Mouse (Mus musculus): ENCODE measurements around the gene Ifnar1.
"Not testable (repeated sequence)": the region's sequence is repeated elsewhere in the genome, so short reads cannot be mapped to it uniquely, and the experiment has no call there.

Gene Ifnar1

GRCm38 (mm10) chr16:91484808-91485700, at the start of gene Ifnar1:
TSS of gene Ifnar1 (plus strand) at chr16:91485238.
- DNase-seq (ENCODE audit: low spot score in 2 of 2): peak; percentile 95 to 96

- no peak for DNase-seq (ENCODE audit: low spot score in 2 of 2)
These were observed 47.0 kb upstream of the Ifnar1 start for GRCm38 (mm10) chr16:91438081-91438480.

GRCm38 (mm10) chr16:91438599-91438998, 46.4 kb upstream of the Ifnar1 start:
- DNase-seq (ENCODE audit: low spot score in 2 of 2): not testable (repeated sequence)

- DNase-seq (ENCODE audit: low spot score in 2 of 2): no peak
These were observed 43.7 kb upstream of the Ifnar1 start for GRCm38 (mm10) chr16:91441366-91441765.

GRCm38 (mm10) chr16:91441811-91442240, 43.2 kb upstream of the Ifnar1 start:
- no peak for DNase-seq (ENCODE audit: low spot score in 2 of 2)

- no peak for DNase-seq (ENCODE audit: low spot score in 2 of 2)
These were observed 42.6 kb upstream of the Ifnar1 start for GRCm38 (mm10) chr16:91442446-91442845.

- no peak for DNase-seq (ENCODE audit: low spot score in 2 of 2)
These were observed 41.8 kb upstream of the Ifnar1 start for GRCm38 (mm10) chr16:91443211-91443611.

- DNase-seq (ENCODE audit: low spot score in 2 of 2): no peak
These were observed 40.2 kb upstream of the Ifnar1 start for GRCm38 (mm10) chr16:91444847-91445246.

GRCm38 (mm10) chr16:91445566-91445965, 39.5 kb upstream of the Ifnar1 start:
- no peak for DNase-seq (ENCODE audit: low spot score in 2 of 2)

- no peak for DNase-seq (ENCODE audit: low spot score in 2 of 2)
These were observed 38.1 kb upstream of the Ifnar1 start for GRCm38 (mm10) chr16:91446778-91447511.

- DNase-seq (ENCODE audit: low spot score in 2 of 2): no peak
These were observed 37.5 kb upstream of the Ifnar1 start for GRCm38 (mm10) chr16:91447512-91447900.

- no peak for DNase-seq (ENCODE audit: low spot score in 2 of 2)
These were observed 37.0 kb upstream of the Ifnar1 start for GRCm38 (mm10) chr16:91448088-91448487.

- no peak for DNase-seq (ENCODE audit: low spot score in 2 of 2)
These were observed 36.1 kb upstream of the Ifnar1 start for GRCm38 (mm10) chr16:91448895-91449294.

GRCm38 (mm10) chr16:91450137-91451064, 34.6 kb upstream of the Ifnar1 start:
- no peak for DNase-seq (ENCODE audit: low spot score in 2 of 2)

- no peak for DNase-seq (ENCODE audit: low spot score in 2 of 2)
These were observed 33.1 kb upstream of the Ifnar1 start for GRCm38 (mm10) chr16:91451949-91452348.

GRCm38 (mm10) chr16:91452363-91452896, 32.6 kb upstream of the Ifnar1 start:
- DNase-seq (ENCODE audit: low spot score in 2 of 2): no peak

- no peak for DNase-seq (ENCODE audit: low spot score in 2 of 2)
These were observed 29.2 kb upstream of the Ifnar1 start for GRCm38 (mm10) chr16:91455868-91456267.

GRCm38 (mm10) chr16:91458301-91458746, 26.7 kb upstream of the Ifnar1 start:
- no peak for DNase-seq (ENCODE audit: low spot score in 2 of 2)

GRCm38 (mm10) chr16:91458976-91459375, 26.1 kb upstream of the Ifnar1 start:
- DNase-seq (ENCODE audit: low spot score in 2 of 2): no peak

- no peak for DNase-seq (ENCODE audit: low spot score in 2 of 2)
These were observed 25.6 kb upstream of the Ifnar1 start for GRCm38 (mm10) chr16:91459396-91459795.

- DNase-seq (ENCODE audit: low spot score in 2 of 2): no peak
These were observed 25.1 kb upstream of the Ifnar1 start for GRCm38 (mm10) chr16:91459841-91460370.
